Mouse (Mus musculus) common myeloid progenitor, adult 5-6 weeks (primary cell): Measurements from ENCODE around the gene Htr1d. TPM values are rescaled to one million over a fixed set of nuclear protein-coding genes. Genes with fewer than 3 reads are reported as not detected.
A peak's percentile ranks its signal among the peaks of the same experiment; 100 is the strongest.

ENCODE experiments used
- ATAC-seq: replicated peaks from 2 replicates; pipeline ENCODE4 v1.8.0; 2016; ENCODE audit warnings: low read depth, mild to moderate bottlenecking, moderate TSS enrichment, inconsistent platforms; ENCODE audit not compliant: poor library complexity, severe bottlenecking
- total RNA-seq: library from RNA; stranded (forward); fragments of 200-1000, 187-1606 nt; gene quantifications from 2 replicates; pipeline ENCODE4 v1.2.3, GENCODE M21; 2017

The Htr1d gene
- total RNA-seq, 1 experiment from 2014 or later = not detected

- ATAC-seq = no peak
Observed at GRCm38 (mm10) chr4:136450271-136450670, 26.9 kb downstream of the Htr1d start.

GRCm38 (mm10) chr4:136451564-136451963 is 28.2 kb downstream of the Htr1d start:
- ATAC-seq = no peak

DNA sequence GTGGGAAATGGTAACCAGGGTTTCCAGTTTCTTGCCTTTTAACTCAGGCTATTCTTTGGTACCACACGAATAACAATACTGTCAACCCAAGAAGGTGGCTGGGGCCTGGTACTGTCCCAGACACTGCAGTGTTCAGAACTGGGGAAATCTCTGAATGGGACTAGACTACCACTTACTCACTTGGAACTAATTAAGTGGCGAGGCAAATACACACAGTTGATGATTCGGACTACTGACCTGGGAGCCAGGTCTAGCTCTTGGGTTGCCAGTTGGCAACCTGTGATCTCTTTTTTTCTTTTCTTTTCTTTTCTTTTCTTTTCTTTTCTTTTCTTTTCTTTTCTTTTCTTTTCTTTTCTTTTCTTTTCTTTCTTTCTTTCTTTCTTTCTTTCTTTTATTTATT is 29.0 kb downstream of the Htr1d start:
- ATAC-seq = no peak

DNA sequence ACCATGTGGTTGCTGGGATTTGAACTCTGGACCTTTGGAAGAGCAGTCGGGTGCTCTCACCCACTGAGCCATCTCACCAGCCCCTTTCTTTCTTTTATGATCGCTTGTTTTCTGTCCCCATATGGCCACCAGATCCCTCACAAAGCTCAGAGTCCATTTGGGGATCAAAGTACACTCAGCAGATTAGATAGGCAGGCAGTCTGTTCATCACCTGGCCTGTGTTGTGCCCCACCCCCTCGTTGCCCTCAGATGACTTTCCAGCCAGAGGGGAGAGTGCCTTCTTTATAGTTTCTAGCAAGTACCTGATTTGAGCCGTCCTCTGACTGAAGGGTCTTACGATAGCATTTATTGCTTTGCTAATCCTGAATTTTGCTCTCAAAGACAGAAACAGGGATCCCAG is 29.5 kb downstream of the Htr1d start:
- no peak for ATAC-seq

DNA sequence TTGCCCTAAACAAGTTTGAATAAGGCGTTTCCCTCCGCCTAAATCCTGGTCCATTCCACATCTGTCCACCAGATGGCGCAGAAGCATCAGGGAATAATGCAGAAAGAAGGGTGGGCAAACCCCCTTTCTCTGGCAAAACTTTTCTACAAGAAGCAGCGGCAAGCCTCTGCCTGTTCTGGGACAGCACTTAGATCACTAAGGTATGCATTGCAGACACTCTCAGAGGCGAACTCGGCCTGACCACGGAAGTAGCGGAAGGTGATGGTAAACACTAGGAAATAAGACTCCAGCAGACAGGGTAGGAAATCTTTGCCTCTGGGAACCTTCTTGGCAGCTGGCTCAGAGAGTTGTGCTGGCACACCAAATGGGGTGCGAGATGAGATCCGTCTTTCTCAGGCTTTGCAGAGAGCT is 31.5 kb downstream of the Htr1d start:
- ATAC-seq = peak; percentile 89

DNA sequence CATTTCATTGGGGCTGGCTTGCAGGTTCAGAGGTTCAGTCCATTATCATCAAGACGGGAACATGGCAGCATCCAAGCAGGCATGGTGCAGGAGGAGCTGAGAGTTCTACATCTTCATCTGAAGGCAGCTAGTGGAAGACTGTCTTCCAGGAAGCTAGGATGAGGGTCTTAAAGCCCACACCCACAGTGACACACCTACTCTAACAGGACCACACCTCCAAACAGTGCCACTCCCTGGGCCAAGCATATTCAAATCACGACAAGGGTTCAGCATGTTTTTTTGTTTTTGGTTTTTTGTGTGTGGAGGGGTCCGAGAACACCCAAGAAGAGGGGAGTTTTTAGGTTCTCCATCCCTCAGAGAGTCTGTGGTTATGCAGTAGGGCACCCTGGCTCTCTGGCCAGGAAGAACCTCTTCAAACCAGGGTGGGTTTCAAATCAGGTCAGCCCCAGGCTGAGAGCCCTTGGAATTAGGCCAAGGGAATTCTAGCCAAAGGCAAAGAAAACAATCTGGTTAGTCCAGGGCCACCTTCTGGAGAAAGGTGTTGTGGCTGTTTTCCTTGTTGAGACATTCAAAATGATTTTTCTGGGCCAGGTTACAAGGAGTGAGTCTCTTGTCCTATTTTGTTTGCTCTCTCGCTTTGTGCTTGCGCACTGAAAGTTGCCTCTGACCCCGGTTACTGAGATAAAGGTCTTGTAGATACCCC is 33.3 kb downstream of the Htr1d start:
- ATAC-seq = no peak

- ATAC-seq = no peak
Observed at GRCm38 (mm10) chr4:136458276-136458675, 35.0 kb downstream of the Htr1d start.

DNA sequence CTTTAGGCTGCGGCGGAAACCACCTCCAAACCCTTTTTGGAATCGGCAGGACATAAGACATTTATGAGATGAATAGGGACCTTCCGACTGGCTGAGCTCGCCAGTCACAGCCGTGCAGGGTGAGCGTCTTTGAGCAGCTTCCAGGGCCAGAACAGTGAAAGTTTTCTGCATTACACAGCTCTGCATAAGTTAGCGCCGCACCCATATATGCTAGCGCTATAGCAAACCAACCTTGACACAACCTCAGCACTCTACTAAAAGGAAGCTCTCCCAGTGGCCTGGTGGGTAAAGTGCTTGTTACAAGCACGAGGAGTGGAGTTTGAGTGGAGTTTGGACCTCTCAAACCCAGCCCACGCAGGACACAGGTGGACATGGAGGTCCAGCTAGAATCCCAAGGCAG is 35.9 kb downstream of the Htr1d start:
- ATAC-seq = no peak

DNA sequence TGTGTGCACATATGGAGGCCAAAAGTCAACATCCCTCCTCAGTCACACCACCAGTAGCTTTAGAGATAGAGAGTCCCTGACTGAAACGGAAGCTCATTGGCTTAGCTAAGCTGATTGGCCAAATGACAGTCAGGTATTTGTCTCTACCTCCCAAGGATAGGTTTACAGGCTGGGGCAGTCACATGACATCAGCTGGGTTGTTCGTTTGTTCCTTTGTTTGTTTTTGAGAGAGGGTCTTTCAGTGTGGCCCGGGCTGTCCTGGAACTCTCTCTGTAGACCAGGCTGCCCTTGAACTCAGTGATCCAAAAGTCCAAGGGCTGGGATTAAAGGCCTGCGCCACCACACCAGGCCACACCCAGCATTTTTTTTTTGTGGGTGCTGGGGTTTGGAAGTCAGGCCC is 37.9 kb downstream of the Htr1d start:
- ATAC-seq = no peak

GRCm38 (mm10) chr4:136461761-136462085 is 38.4 kb downstream of the Htr1d start:
- no peak for ATAC-seq

DNA sequence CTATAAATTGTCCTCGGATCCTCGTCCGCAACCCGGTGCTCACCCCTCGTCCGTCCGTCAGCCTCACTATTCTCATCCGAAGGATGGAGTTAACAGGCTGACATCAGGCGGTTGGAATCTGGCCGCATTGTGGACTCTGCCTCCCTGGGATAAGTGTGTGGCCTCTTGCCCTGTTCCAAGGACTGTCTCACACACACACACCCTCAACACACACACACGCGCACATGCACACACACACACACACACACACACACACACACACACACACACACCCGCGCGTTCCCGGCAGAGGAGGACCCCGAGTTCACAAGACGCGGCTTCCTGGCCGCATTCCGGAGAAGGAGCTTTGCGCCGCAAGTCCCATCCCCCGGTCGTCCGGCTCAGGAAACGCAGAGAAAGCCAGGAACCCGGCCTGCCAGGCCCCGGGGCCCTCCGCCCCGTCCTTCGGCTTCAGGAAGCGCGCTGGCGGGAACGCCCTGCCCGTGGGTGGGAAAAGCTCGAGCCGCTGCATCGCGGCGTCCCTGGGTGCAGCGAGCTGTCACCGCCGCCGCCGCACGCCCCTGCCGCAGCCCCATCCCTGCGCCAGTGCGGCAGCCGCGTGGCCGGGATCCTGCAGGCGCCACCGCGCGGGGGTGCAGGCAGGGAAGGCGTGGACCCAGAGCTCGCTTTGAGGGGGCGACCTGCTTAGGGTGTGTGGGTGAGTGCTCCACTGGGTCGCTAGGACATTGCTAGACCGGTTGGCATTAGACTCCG is 38.9 kb downstream of the Htr1d start, which contains the start of gene 6030445D17Rik:
6030445D17Rik (plus strand) TSS at position 165 of the 753 bp plus-strand sequence.
- peak; percentile 57 for ATAC-seq

DNA sequence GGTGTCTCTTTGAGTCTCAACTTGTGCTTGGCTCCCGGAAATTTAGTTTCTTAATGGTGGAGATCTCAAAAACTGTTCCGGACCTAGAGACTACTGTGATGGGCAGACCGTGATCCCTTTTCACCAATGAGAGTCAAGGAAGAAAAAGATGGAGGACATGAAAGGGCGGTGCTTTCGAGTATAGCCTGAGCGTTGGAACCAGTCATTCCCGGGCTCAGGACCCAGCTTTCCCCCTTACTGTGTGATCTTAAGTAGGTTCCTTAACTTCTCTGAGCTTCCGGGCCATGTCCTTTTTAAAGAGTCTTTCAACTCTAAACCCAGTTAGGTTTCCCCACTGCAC is 39.5 kb downstream of the Htr1d start:
- peak; percentile 62 for ATAC-seq

DNA sequence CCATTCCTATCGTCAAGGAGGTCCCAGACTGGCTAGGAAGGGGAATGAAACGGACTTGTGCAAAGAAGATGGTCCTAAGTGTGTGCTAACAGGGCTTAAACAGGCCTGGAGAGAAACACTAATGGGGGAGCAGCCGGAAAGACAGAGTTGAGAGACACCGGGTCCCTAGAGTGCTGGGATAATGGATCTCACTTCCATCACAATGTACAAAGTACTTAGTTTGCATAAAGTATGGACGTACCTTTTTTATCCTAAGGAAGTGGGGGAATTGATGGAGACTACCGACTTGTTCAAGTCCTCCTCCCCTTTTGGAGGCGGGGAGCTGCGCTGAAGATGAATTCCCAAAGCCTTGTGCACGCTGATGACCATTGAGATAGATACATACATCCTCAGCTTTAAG is 40.1 kb downstream of the Htr1d start:
- no peak for ATAC-seq

DNA sequence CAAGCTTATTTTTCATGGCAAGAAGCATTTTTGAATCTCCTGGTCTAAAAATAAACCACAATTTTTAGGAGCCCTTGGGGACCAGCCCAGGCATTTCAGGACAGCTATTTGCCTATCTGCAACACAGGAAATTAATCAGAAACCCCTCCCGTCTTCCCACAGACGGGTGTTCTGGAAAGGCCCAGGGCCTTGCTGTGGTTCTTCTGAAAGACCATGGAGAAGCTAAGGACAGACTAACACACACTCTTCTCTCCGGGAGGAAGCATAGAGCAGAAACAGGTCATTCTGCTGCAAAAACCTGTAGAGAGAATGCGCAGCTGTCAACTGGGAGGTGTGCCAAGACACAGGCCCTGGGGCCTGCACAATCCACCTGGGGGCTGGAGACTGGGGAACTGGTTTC is 42.9 kb downstream of the Htr1d start:
- ATAC-seq = no peak

DNA sequence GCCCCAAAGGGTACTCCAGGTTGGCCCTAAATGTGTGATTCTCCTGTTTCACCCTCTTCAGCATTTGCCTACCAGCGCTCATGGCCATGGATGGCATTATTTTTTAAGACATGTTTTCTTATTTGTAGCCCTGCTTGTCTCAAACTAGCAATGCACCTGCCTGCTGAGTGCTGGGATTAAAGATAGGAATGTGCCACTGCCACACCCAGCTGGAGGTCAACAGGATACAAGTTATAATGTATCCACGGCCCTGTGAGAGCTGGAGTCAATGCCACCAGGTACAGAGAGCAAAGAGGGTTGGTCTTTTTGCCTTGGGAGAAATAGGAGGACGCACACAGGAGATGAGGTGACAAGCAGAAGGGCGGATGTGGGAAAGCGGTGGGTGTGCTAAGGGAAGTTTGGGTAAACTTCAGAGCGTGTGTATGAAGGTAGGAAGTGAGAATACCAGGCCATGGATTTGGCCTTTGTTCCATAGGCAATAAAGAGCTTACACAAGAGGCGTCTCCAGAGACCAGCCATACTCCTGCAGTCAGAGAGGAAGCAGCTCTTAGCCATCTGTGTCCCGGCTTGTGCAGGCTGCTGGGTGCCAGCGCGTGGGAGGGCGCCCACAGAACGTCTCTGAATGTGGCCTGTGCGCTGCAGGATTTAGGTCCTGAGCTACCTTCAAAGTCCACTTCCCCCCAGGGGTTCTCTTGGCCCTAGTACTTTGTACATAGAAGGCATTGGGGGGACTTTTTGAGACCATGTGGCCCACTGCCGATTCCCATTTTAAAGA is 45.4 kb downstream of the Htr1d start:
- ATAC-seq = peak; percentile 67

GRCm38 (mm10) chr4:136469371-136469903 is 46.1 kb downstream of the Htr1d start, which contains the start of gene Luzp1:
Luzp1 (plus strand) TSS chr4:136469761.
- peak; percentile 91 for ATAC-seq

GRCm38 (mm10) chr4:136469941-136470346 is 46.6 kb downstream of the Htr1d start:
- 0 out of 2 replicates have a peak, but pooled peaks have one; percentile 4 for ATAC-seq

DNA sequence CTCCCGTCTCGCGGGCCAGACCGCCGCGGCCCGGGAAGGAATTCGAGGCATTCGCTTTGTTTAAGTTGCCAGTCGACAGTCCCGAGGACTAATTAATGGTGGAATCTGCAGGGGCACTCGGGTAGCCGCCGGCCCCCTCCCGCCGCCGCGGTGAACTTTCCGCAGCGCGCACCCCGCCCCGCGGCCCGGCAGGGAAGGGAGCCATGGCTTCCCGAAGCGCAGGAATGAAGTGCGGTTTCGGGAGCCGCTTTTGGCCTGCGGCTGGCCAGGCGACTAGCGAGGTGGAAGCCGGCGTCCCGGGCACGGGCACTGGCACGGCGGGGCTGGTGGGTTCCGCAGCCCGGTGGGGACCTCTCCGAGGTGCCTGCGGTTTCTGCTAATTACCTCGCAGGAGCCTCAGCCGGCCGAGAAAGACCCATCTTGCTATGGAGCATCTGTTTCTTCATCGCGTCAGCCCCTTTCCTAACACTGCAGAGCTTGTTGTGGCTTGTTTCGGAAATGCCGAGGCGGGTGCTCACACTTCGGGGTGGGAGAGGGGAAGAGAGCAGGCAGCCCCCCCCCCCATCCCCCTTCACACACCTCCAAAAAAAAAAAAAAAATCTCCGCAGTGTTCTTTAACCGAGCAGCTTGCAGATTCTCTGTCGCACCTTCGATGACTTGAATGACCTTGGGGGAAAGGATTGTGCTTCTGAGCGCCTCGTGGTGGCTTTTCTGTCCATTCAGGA is 47.2 kb downstream of the Htr1d start:
- 0 out of 2 replicates have a peak, but pooled peaks have one; percentile 10 for ATAC-seq

DNA sequence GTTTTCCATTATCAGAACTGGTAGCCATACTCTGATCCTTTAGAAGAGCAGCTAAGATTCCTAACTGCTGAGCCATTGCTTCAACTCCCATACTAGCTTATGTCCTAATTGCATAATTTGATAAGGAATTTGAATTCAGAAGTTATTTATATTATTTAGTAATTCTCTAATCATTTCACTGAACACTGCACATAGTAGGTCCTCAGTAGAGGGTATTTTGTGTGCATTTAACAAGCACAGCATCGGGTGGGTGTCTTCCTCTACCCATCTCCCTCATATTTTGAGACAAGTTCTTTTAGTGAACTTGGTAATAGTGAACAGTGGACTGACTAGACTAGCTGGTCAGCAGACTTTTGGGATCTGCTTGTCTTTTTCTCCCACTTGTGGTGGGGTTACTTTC is 53.4 kb downstream of the Htr1d start:
- no peak for ATAC-seq

DNA sequence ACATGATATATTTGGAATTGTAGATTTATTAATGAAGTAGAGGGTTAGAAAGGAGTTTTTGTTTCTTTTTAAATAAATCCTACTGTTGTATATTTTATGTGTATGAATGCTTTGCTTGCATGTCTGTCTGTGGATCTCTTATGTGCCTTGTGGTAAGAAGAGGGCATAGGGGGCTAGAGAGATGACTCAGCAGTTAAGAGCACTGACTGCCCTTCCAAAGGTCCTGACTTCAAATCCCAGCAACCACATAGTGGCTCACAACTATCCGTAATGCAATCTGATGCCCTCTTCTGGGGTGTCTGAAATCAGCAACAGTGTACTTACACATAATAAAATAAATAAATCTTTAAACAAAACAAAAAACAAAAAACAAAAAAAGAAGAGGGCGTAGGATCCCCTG is 63.2 kb downstream of the Htr1d start:
- no peak for ATAC-seq
